Mouse (Mus musculus): Measurements from ENCODE around the gene Fahd1. TPM values are rescaled to one million over a fixed set of nuclear protein-coding genes. Genes with fewer than 3 reads are reported as not detected.
A peak's percentile ranks its signal among the peaks of the same experiment; 100 is the strongest.

Gene Fahd1
- polyA plus RNA-seq, 1 experiment from 2014 or later: 41.2 TPM

- ChIA-PET POLR2A (interaction anchor here (0.7 kb wide), 1 partner anchor 43 kb away, joined by 3 read pairs; no protein-coding TSS in a partner anchor), CTCF (interaction anchor here (0.9 to 2.3 kb wide), 3 partner anchors 29 to 99 kb away, joined by 3 to 6 read pairs (median 6); no protein-coding TSS in a partner anchor)
- DNase-seq (ENCODE audit: low read depth, low spot score): no peak
- no peaks in the 10 kb centered on the region for H3K27me3 ChIP-seq
- TF ChIP-seq CTCF (IDR thresholded peaks at IDR 0.05): no peak
- ATAC-seq: no peak
- in situ Hi-C loops (cut with MboI; ENCODE audit: low pct_unique_long_range_greater_than_20kb): no loop called here
These were observed 5.6 kb downstream of the Fahd1 start for GRCm38 (mm10) chr17:24844525-24844924.

GRCm38 (mm10) chr17:24842631-24843030, 7.5 kb downstream of the Fahd1 start:
- TF ChIP-seq CTCF (IDR thresholded peaks at IDR 0.05): peak; percentile 63
- H3K27me3 ChIP-seq: no peaks in the 10 kb centered on the region
- CTCF ChIA-PET: interaction anchor here (0.7 to 2.3 kb wide), 6 partner anchors 17 to 97 kb away, joined by 3 to 6 read pairs (median 3); no protein-coding TSS in a partner anchor
- in situ Hi-C loops (cut with MboI; ENCODE audit: low pct_unique_long_range_greater_than_20kb): no loop called here
- POLR2A ChIA-PET: no interaction called here
- no peak for DNase-seq (ENCODE audit: low read depth, low spot score)
- ATAC-seq: no peak

GRCm38 (mm10) chr17:24841133-24841532, 9.0 kb downstream of the Fahd1 start:
- ATAC-seq: no peak
- peaks cover 4% of the 10 kb centered on the region for H3K27me3 ChIP-seq
- ChIA-PET POLR2A (interaction anchor here (0.7 to 1.2 kb wide), 2 partner anchors 8 to 19 kb away, joined by 3 read pairs; no protein-coding TSS in a partner anchor), CTCF (interaction anchor here (1.3 to 2.2 kb wide), 2 partner anchors 41 to 82 kb away, joined by 3 to 7 read pairs; no protein-coding TSS in a partner anchor)
- DNase-seq (ENCODE audit: low read depth, low spot score): no peak
- in situ Hi-C loops (cut with MboI; ENCODE audit: low pct_unique_long_range_greater_than_20kb): no loop called here
- TF ChIP-seq CTCF (IDR thresholded peaks at IDR 0.05): peak; percentile 66

- POLR2A ChIA-PET: interaction anchor here (0.7 to 1.2 kb wide), 2 partner anchors 9 to 1692 kb away, joined by 3 read pairs; no protein-coding TSS in a partner anchor
- in situ Hi-C loops (cut with MboI; ENCODE audit: low pct_unique_long_range_greater_than_20kb): no loop called here
- DNase-seq (ENCODE audit: low read depth, low spot score): no peak
These were observed 9.8 kb downstream of the Fahd1 start for GRCm38 (mm10) chr17:24840341-24840740.

GRCm38 (mm10) chr17:24839842-24840241, 10.3 kb downstream of the Fahd1 start, which contains the start of gene Hagh:
Hagh (plus strand) TSS chr17:24840143.
- no peak for TF ChIP-seq CTCF (IDR thresholded peaks at IDR 0.05)
- in situ Hi-C loops (cut with MboI; ENCODE audit: low pct_unique_long_range_greater_than_20kb): no loop called here

More at GRCm38 (mm10) chr17:24840341-24840740, 9.8 kb downstream of the Fahd1 start:
- H3K27me3 ChIP-seq: peaks cover 5% of the 10 kb centered on the region
- CTCF ChIA-PET: interaction anchor here (0.9 to 2.2 kb wide), 4 partner anchors 10 to 95 kb away, joined by 3 to 7 read pairs (median 4); partner anchors contain the start of gene Fahd1
- ATAC-seq: no peak
- no peak for TF ChIP-seq CTCF (IDR thresholded peaks at IDR 0.05)

GRCm38 (mm10) chr17:24821351-24822280, 28.5 kb downstream of the Fahd1 start:
- CTCF ChIA-PET: interaction anchor here (0.8 to 2.2 kb wide), 3 partner anchors 22 to 97 kb away, joined by 3 to 7 read pairs (median 3); partner anchors contain the start of gene Ndufb10
- peaks cover 11% of the 10 kb centered on the region for H3K27me3 ChIP-seq
- ATAC-seq (no peak), DNase-seq (ENCODE audit: low read depth, low spot score) (no peak)
- in situ Hi-C loops (cut with MboI; ENCODE audit: low pct_unique_long_range_greater_than_20kb): no loop called here
- POLR2A ChIA-PET: interaction anchor here (0.7 to 1.0 kb wide), 2 partner anchors 8 to 20 kb away, joined by 3 read pairs; no protein-coding TSS in a partner anchor
- no peak for TF ChIP-seq CTCF (IDR thresholded peaks at IDR 0.05)

More at GRCm38 (mm10) chr17:24839842-24840241, 10.3 kb downstream of the Fahd1 start, which contains the start of gene Hagh:
- DNase-seq (ENCODE audit: low read depth, low spot score) (no peak), ATAC-seq (no peak)
- H3K27me3 ChIP-seq: peaks cover 7% of the 10 kb centered on the region
- CTCF ChIA-PET: interaction anchor here (0.9 to 2.2 kb wide), 4 partner anchors 11 to 94 kb away, joined by 3 to 7 read pairs (median 4); partner anchors contain the start of gene Fahd1
- POLR2A ChIA-PET: interaction anchor here (0.6 kb wide), 1 partner anchor 70 kb away, joined by 3 read pairs; no protein-coding TSS in a partner anchor

GRCm38 (mm10) chr17:24819469-24819868, 30.7 kb downstream of the Fahd1 start:
- no peak for TF ChIP-seq CTCF (IDR thresholded peaks at IDR 0.05)
- H3K27me3 ChIP-seq: peaks cover 25% of the 10 kb centered on the region
- no peak for ATAC-seq
- POLR2A ChIA-PET: no interaction called here
- in situ Hi-C loops (cut with MboI; ENCODE audit: low pct_unique_long_range_greater_than_20kb): loop anchor here (5.0 kb wide), 1 partner anchor 77 kb away; no protein-coding TSS in a partner anchor
- no peak for DNase-seq (ENCODE audit: low read depth, low spot score)
- CTCF ChIA-PET: no interaction called here

- ATAC-seq (no peak), DNase-seq (ENCODE audit: low read depth, low spot score) (no peak)
- TF ChIP-seq CTCF (IDR thresholded peaks at IDR 0.05): no peak
- ChIA-PET CTCF (interaction anchor here (0.8 to 2.0 kb wide), 12 partner anchors 10 to 123 kb away, joined by 3 to 17 read pairs (median 3); partner anchors contain the start of genes Hs3st6, Meiob and Msrb1), POLR2A (no interaction called here)
- in situ Hi-C loops (cut with MboI; ENCODE audit: low pct_unique_long_range_greater_than_20kb): loop anchor here (5.0 kb wide), 1 partner anchor 76 kb away; no protein-coding TSS in a partner anchor
- H3K27me3 ChIP-seq: peaks cover 23% of the 10 kb centered on the region
These were observed 32.0 kb downstream of the Fahd1 start for GRCm38 (mm10) chr17:24818172-24818571.

- ATAC-seq (no peak), DNase-seq (ENCODE audit: low read depth, low spot score) (no peak)
- TF ChIP-seq CTCF (IDR thresholded peaks at IDR 0.05): peak; percentile 49
- ChIA-PET POLR2A (no interaction called here), CTCF (interaction anchor here (0.8 to 2.0 kb wide), 12 partner anchors 11 to 123 kb away, joined by 3 to 17 read pairs (median 4); partner anchors contain the start of genes Hs3st6, Meiob and Msrb1)
- in situ Hi-C loops (cut with MboI; ENCODE audit: low pct_unique_long_range_greater_than_20kb): loop anchor here (5.0 kb wide), 1 partner anchor 75 kb away; no protein-coding TSS in a partner anchor
- peaks cover 26% of the 10 kb centered on the region for H3K27me3 ChIP-seq
These were observed 32.7 kb downstream of the Fahd1 start for GRCm38 (mm10) chr17:24817503-24817902.

- H3K27me3 ChIP-seq: peaks cover 26% of the 10 kb centered on the region
- ATAC-seq (no peak), DNase-seq (ENCODE audit: low read depth, low spot score) (no peak)
- TF ChIP-seq CTCF (IDR thresholded peaks at IDR 0.05): no peak
- ChIA-PET POLR2A (no interaction called here), CTCF (interaction anchor here (1.3 to 3.1 kb wide), 5 partner anchors 10 to 70 kb away, joined by 3 to 22 read pairs (median 4); no protein-coding TSS in a partner anchor)
- in situ Hi-C loops (cut with MboI; ENCODE audit: low pct_unique_long_range_greater_than_20kb): loop anchor here (5.0 kb wide), 1 partner anchor 73 kb away; no protein-coding TSS in a partner anchor
These were observed 34.9 kb downstream of the Fahd1 start for GRCm38 (mm10) chr17:24815256-24815655.
